Mouse (Mus musculus) forelimb bud, embryonic 11.5 days (tissue): Measurements from ENCODE around the gene Ralgds.
"Not testable (repeated sequence)": the region's sequence is repeated elsewhere in the genome, so short reads cannot be mapped to it uniquely, and the experiment has no call there.

Experiments
- DNase-seq: peaks from one replicate; pipeline ENCODE4 v3.0.0-alpha.2; 2012; ENCODE audit warnings: low read depth, low spot score

Gene Ralgds

GRCm38 (mm10) chr2:28505795-28506194 lies 7.1 kb upstream of the Ralgds start, which contains the start of gene Gm10134:
Gm10134 (plus strand) TSS chr2:28506095.
- no peak for DNase-seq

- no peak for DNase-seq
These were observed 6.6 kb upstream of the Ralgds start for GRCm38 (mm10) chr2:28506291-28506690.

- not testable (repeated sequence) for DNase-seq
These were observed 1.3 kb upstream of the Ralgds start for GRCm38 (mm10) chr2:28511600-28511999.

GRCm38 (mm10) chr2:28513431-28514370 lies 776 bp downstream of the Ralgds start:
- DNase-seq = no peak

GRCm38 (mm10) chr2:28514489-28514888 lies 1.6 kb downstream of the Ralgds start:
- peak; percentile 93 for DNase-seq

- peak; percentile 85 for DNase-seq
These were observed 4.4 kb downstream of the Ralgds start for GRCm38 (mm10) chr2:28517206-28517909.

GRCm38 (mm10) chr2:28518231-28518630 lies 5.3 kb downstream of the Ralgds start:
- DNase-seq = no peak

GRCm38 (mm10) chr2:28520581-28520980 lies 7.7 kb downstream of the Ralgds start:
- DNase-seq = no peak

- no peak for DNase-seq
These were observed 8.7 kb downstream of the Ralgds start for GRCm38 (mm10) chr2:28521571-28522151.

- DNase-seq = no peak
These were observed 9.2 kb downstream of the Ralgds start for GRCm38 (mm10) chr2:28522166-28522565.

- no peak for DNase-seq
These were observed 10.8 kb downstream of the Ralgds start for GRCm38 (mm10) chr2:28523643-28524117.

- no peak for DNase-seq
These were observed 11.5 kb downstream of the Ralgds start for GRCm38 (mm10) chr2:28524406-28524805.

GRCm38 (mm10) chr2:28525219-28525942 lies 12.5 kb downstream of the Ralgds start:
- no peak for DNase-seq

- DNase-seq = no peak
These were observed 13.3 kb downstream of the Ralgds start for GRCm38 (mm10) chr2:28525943-28526876.

GRCm38 (mm10) chr2:28527436-28528353 lies 14.8 kb downstream of the Ralgds start:
- DNase-seq = no peak

- no peak for DNase-seq
These were observed 15.4 kb downstream of the Ralgds start for GRCm38 (mm10) chr2:28528354-28528730.

- DNase-seq = no peak
These were observed 16.9 kb downstream of the Ralgds start for GRCm38 (mm10) chr2:28529856-28530255.

- DNase-seq = no peak
These were observed 17.4 kb downstream of the Ralgds start for GRCm38 (mm10) chr2:28530311-28530710.
